Mouse (Mus musculus): ENCODE measurements around the gene Myo1a.

- TF ChIP-seq POLR2A (IDR thresholded peaks at IDR 0.05; ENCODE audit: insufficient read length, low read depth) = no peak
- TF ChIP-seq SRF (IDR thresholded peaks at IDR 0.05; ENCODE audit: control insufficient read depth, insufficient read length, low read depth) = no peak
- no peak for TF ChIP-seq MAX (IDR thresholded peaks at IDR 0.05; ENCODE audit: low read depth)
- TF ChIP-seq MYOG (IDR thresholded peaks at IDR 0.05; ENCODE audit: control insufficient read depth in 1 of 3, insufficient read depth in 1 of 3, insufficient read length in 2 of 3, low read depth in 2 of 3) = no peak
- no peak for TF ChIP-seq E2F4 (IDR thresholded peaks at IDR 0.05; ENCODE audit: insufficient read depth)
- TF ChIP-seq TCF12 (IDR thresholded peaks at IDR 0.05; ENCODE audit: insufficient read depth, poor library complexity, severe bottlenecking) = no peak
- TF ChIP-seq USF1 (IDR thresholded peaks at IDR 0.05; ENCODE audit: low read depth) = no peak
These were observed 813 bp downstream of the Myo1a start for GRCm38 (mm10) chr10:127705783-127706182.
